Mouse (Mus musculus) olfactory bulb, adult 2 months (tissue): ENCODE data around the gene Adck2.

ENCODE experiments used
- CTCF ChIP-seq: fragments of 200-500 bp; IDR thresholded peaks from 2 replicates; pipeline ENCODE4 v1.5.1; 2012; ENCODE audit warnings: low read depth, mild to moderate bottlenecking, low read length, moderate library complexity; ENCODE audit not compliant: insufficient read depth
- POLR2A ChIP-seq: fragments of 200-500 bp; IDR thresholded peaks from 2 replicates; pipeline ENCODE4 v1.6.1; 2012; ENCODE audit warnings: mild to moderate bottlenecking, low read depth, low read length, moderate library complexity; ENCODE audit not compliant: insufficient read depth

DNA sequence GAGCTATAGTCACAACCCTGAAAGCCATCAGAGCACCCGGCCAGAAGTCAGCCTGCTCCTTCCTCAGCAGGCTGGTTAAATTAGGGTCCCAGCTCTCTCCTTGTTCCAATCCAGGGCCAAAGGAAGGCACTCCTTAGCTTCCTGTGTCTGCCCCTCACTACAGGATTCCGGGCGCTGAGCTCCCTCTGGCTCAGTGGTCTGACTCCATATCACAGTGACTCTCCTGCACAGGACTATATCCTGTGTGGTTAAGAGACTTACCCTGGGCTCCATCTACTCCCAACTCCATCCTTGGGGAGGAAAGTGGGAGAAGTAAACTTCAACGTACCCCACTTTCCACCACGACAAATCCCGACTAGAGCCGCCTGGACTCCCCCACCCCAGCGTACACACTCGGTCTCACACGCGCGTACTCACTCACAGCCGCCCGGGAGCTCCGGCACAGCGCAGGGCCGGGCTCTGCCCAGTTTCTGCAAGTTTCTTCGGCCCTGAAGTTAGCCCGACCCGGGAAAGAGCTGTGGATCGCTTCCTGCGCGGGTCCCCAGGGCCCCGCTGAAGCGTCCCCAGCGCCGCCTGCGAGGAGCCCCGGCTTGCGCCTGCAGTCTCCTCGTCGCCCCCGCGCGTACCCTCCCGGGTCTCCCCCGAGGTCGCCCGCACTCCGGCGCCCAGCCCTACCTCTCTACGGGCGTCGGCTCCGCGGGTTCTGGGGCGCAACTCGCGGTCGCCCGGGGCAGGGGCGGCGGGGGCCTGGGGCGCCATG lies 16.6 kb upstream of the Adck2 start:
- TF ChIP-seq POLR2A (no peak; the same call in none of the 2 replicates), CTCF (no peak)
